Mouse (Mus musculus) erythroblast, embryonic 14.5 days (primary cell): ENCODE results near the gene Gpr157. TPM values are rescaled to one million over a fixed set of nuclear protein-coding genes. Genes with fewer than 3 reads are reported as not detected.

Source experiments
- H3K27me3 ChIP-seq: 2 replicates; pipeline ENCODE4 v1.6.1; 2012; ENCODE audit warnings: inconsistent platforms; ENCODE audit not compliant: control insufficient read depth
- H3K36me3 ChIP-seq: 2 replicates; pipeline ENCODE4 v1.6.1; 2012; ENCODE audit warnings: mild to moderate bottlenecking, inconsistent platforms; ENCODE audit not compliant: control insufficient read depth
- H3K4me1 ChIP-seq: 2 replicates; pipeline ENCODE4 v1.6.1; 2012; ENCODE audit warnings: inconsistent platforms; ENCODE audit not compliant: control insufficient read depth
- H3K4me3 ChIP-seq: replicated peaks from 2 replicates; pipeline ENCODE3; 2012; ENCODE audit warnings: moderate library complexity, mild to moderate bottlenecking, inconsistent platforms
- H3K9me3 ChIP-seq: 2 replicates; pipeline ENCODE4 v1.6.1; 2012; ENCODE audit warnings: low read length, inconsistent platforms, mixed read lengths; ENCODE audit not compliant: control insufficient read depth
- GATA1 ChIP-seq: IDR thresholded peaks from 2 replicates; pipeline ENCODE4 v1.6.1; 2012; ENCODE audit warnings: low read length, inconsistent platforms, mixed read lengths
- TAL1 ChIP-seq: IDR thresholded peaks from 3 replicates; pipeline ENCODE4 v1.6.1; 2012; ENCODE audit warnings: low read length, inconsistent platforms, mixed read lengths
- polyA plus RNA-seq: library from polyadenylated mRNA; stranded (reverse); fragments of >175 nt; gene quantifications from 2 replicates; pipeline ENCODE4 v1.2.3, GENCODE M21; 2012

The Gpr157 gene
- polyA plus RNA-seq, 1 experiment: 0.01 TPM

DNA sequence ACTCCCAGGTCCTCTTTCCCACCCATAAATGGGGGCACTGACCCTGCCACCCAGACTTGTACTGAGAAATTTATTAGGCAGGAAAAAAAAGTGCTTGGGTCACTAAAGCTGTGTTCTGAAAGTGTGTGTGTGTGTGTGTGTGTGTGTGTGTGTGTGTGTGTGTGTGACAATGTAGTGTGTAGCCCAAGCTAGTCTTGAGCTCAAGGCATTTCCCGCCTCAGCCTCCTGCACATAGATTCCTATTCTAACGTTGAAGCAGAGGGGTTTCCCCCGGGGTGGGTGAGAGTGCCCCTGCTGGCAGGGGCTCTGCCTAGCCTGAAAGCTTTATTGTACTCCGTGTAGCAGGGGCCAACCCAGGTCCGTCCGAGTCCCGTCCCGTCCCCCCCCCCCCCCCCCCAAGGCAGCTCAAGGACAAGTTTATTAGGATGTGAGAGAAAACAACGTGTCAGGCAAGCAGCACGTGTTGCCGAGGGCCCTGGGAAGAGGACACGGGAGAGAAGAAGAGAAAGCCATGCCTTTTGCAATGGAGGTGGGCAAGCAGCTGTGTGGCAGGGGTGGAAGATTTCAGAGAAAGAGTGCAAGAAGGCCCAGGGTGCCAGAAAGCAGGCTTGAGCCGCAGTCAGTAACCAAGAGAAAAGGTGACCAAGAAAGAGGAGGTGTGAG lies 37.5 kb upstream of the Gpr157 start:
- TF ChIP-seq TAL1 (no peak), GATA1 (no peak)
- H3K27me3 ChIP-seq: peaks cover 46% of the 10 kb centered on the region
- no peaks in the 10 kb centered on the region for H3K9me3 ChIP-seq
- no peaks in the 10 kb centered on the region for H3K36me3 ChIP-seq
- no peak overlapping the region for H3K4me3 ChIP-seq
- no peaks in the 10 kb centered on the region for H3K4me1 ChIP-seq

DNA sequence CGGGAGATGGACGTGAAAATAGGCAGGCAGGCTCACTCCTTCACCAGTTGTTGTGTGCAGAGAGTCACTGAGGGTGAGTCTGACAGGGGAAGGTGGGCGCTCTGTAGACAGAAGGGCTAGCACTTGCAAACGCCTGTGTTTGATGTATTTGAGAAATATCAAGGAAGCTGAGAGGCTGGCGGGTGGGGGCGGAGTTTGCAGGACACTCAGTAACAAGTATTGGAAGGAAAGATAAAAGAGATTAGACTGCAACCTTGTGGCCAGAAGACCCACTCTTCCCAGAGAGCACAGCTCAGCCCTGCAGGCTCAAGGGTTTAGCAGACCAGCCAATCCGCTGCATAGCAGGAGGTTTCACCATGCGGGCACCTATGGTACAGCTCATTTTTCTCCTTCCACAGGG lies 35.7 kb upstream of the Gpr157 start:
- H3K4me1 ChIP-seq: no peaks in the 10 kb centered on the region

DNA sequence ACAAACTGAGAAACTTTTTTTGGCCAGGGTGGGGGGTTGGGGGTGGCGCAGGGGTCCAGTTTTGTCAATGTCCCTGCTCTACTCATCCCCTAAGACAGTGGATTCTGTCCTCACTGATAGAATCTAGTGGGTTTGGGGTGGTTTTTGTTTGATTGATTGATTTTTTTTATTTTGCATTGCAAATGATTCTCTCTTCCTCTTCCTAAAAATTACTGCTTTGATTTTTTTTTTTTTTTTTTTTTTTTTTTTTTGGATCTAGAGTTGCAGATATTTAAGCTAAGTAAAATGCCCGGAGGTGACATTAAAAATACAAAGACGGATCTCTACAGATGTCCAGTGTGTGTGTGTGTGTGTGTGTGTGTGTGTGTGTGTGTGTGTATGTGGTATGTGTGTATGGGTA lies 34.8 kb upstream of the Gpr157 start:
- Histone ChIP-seq H3K4me3 (no peak overlapping the region), H3K27me3 (peaks cover 41% of the 10 kb centered on the region), H3K4me1 (no peaks in the 10 kb centered on the region), H3K9me3 (no peaks in the 10 kb centered on the region), H3K36me3 (no peaks in the 10 kb centered on the region)
- TF ChIP-seq GATA1 (no peak), TAL1 (no peak)

More for the DNA sequence above, 35.7 kb upstream of the Gpr157 start:
- TF ChIP-seq TAL1 (no peak), GATA1 (no peak)
- Histone ChIP-seq H3K36me3 (no peaks in the 10 kb centered on the region), H3K9me3 (no peaks in the 10 kb centered on the region), H3K27me3 (peaks cover 43% of the 10 kb centered on the region), H3K4me3 (no peak overlapping the region)

DNA sequence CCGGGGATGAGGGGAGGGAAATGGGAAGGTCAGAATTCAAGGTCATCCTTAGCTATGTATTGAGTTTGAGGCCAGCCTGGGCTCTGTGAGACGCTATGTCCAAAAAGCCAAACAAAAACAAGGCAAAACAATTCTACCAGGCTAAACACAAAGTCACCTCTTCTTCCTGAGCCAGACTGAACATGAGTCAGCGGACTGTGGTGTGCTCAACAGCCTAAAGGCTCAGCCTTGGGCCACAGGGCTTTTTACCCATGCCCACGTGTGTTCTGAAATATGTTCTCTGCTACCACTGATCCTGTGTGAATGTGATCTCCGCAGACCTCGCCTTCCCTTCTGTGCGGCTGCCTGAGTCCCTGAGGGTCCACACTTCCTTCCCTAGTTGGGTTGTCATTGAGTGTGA lies 31.0 kb upstream of the Gpr157 start:
- Histone ChIP-seq H3K27me3 (peaks cover 3% of the 10 kb centered on the region), H3K4me3 (no peak overlapping the region), H3K4me1 (no peaks in the 10 kb centered on the region), H3K36me3 (no peaks in the 10 kb centered on the region), H3K9me3 (no peaks in the 10 kb centered on the region)
- TF ChIP-seq TAL1: no peak
- TF ChIP-seq GATA1: no peak

DNA sequence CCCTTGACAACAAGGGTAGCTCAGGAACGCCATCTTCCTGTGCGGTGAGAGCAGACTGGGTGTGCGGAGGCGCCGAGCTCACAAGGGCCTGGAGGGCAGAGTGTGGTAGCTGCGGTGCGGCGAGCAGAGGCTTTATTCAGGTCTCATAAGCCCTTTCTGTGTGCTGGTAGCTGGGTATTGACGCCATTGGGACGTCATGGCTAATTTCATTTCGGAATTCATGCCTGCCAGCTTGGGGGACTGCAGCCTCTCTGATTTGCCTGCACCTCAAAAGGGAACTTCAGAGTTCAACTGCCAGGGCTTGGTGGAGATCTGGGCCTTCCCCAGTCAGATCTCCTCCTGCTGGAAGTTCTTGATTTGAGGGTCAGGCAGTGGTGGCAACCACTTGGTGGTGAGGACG lies 29.4 kb upstream of the Gpr157 start:
- TF ChIP-seq TAL1: no peak
- no peaks in the 10 kb centered on the region for H3K36me3 ChIP-seq
- H3K9me3 ChIP-seq: no peaks in the 10 kb centered on the region
- no peaks in the 10 kb centered on the region for H3K4me1 ChIP-seq
- no peak overlapping the region for H3K4me3 ChIP-seq
- H3K27me3 ChIP-seq: no peaks in the 10 kb centered on the region

DNA sequence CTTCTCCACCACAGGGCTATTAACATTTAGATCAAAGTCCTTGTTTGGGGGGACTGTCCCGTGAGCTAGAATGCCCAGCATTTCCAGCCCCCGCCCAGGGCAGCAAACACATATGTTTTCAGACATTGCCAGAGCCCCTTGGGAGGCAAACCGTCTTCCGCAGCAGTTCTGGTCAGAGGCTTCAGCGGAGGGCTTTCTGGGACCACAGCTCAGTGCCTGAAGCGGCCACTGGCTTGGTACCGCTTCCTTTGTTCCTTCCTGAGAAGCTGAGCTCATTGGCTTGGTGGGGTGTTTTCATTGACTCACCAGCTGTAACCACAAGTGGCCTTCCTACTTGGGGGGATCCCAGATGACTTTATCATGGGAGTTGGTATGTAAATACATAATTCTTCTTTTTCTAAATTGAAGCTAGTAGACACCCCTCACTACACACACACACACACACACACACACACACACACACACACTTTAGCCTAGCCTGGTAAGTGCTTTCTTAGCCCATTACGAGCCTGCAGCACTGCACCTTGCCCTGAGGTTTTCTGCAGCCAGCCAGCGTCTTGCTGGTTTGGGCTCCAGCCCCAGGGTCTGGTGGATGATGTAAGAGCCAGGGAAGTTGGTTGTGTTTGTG lies 27.2 kb upstream of the Gpr157 start:
- H3K9me3 ChIP-seq: no peaks in the 10 kb centered on the region
- no peaks in the 10 kb centered on the region for H3K4me1 ChIP-seq
- no peak for TF ChIP-seq TAL1
- TF ChIP-seq GATA1: no peak
- no peak overlapping the region for H3K4me3 ChIP-seq
- no peaks in the 10 kb centered on the region for H3K36me3 ChIP-seq
- no peaks in the 10 kb centered on the region for H3K27me3 ChIP-seq

DNA sequence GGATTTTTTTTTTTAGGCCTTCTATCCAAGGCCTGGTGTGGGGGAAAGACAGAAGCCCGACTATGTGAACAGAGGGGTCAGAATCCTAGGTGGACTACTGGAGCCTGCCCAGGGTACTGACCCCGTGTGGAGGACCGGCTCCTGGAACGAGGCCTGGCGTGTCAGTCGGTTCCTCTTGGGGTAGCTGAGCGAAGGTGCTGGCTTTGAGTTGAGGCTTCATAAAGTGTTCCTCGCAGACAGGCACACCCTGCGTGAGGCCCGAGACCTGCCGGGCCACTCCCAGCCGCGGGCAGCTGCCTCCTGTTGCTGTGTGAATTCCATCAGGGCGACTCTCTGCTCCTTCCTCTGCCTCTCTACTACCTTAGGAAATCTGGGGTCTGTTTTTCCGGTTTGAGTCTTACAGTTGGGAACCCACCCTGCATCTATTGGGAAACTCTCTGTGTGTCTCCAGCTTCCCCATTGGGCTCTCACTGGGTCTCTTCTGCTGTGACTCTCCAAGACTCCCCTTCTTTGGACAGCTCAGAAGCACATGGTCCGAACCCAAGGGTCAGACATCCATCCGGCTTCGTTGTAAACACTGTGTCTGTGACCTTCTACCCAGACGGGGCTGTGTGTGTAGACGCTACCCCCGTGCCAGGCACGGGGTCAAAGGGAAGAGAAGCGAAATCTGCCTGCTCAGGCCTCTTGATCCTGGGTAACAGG lies 26.5 kb upstream of the Gpr157 start:
- no peaks in the 10 kb centered on the region for H3K9me3 ChIP-seq
- H3K27me3 ChIP-seq: no peaks in the 10 kb centered on the region
- TF ChIP-seq TAL1 (no peak), GATA1 (no peak)
- H3K4me1 ChIP-seq: no peaks in the 10 kb centered on the region
- no peak overlapping the region for H3K4me3 ChIP-seq
- H3K36me3 ChIP-seq: no peaks in the 10 kb centered on the region

DNA sequence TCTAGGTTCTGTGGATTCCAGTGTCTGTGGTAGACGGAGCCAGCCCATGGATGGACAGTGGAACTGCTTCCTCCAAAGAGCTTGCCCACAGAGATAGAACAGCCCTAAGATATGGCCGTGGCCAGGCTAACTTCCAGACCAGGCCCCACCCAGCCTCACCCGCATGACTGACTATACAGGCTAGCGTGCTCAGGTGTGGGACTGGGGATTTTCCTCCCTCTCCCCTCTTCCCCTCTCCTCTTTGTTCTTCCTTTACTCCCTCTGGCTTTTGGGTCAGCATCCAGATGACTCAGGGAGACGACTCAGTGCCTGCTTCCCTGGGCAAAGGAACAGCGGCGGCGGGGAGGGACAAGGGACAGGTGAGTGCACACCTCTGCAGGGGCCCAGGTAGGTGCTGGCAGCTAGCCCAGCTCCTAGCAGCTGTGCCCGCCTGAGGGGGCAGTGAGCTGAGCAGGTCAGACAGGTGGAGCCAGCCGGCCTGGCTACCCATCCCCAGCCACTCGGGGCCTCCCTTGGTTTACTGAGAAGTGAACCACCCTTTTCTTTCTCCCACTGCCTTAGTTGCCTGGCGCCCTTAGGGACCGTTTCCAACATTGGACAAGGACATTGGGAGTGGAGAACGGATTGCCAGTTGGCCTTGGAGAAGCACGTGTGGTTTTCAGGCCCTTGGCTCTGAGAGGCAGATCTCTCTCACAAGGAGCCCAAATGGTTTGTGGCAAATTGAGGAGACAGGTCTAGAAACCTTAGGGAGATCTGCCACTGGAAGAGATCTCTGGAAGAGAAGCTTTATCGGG lies 25.5 kb upstream of the Gpr157 start:
- no peak overlapping the region for H3K4me3 ChIP-seq
- no peak for TF ChIP-seq GATA1
- TF ChIP-seq TAL1: no peak
- H3K36me3 ChIP-seq: no peaks in the 10 kb centered on the region
- no peaks in the 10 kb centered on the region for H3K4me1 ChIP-seq
- H3K27me3 ChIP-seq: no peaks in the 10 kb centered on the region
- no peaks in the 10 kb centered on the region for H3K9me3 ChIP-seq

DNA sequence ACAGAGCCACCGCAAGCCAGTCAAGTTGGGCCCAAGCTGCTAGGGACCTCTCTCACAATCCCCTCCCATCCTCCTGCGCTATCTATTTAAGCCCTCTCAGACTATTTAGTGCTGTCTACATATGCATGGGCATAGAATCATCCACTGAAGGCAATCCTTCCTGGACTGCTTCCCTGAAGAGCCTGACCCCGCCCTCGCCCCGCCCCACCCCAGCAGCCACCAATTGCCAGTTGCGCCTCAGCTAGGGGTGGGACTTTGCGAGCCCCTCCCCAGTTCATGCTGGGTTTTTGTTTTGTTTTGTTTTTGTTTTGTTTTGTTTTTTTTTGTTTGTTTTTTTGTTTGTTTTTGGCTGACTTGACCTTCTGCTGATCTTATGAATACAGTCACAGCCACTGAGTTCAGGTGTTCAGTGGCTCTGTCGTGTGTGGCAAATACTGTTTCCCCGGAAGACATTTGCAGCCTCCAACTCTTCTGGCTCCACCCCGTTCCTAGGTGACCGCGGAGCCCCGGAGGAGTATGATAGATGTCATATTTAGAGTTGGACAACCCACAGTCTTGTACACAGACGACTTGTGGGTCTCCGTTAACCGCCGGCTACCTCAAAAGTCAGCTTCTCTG lies 20.4 kb upstream of the Gpr157 start:
- peak overlapping the region; percentile 38 for H3K4me3 ChIP-seq

More for the DNA sequence above, 20.4 kb upstream of the Gpr157 start:
- no peaks in the 10 kb centered on the region for H3K27me3 ChIP-seq
- H3K4me1 ChIP-seq: no peaks in the 10 kb centered on the region
- TF ChIP-seq TAL1: no peak
- no peak for TF ChIP-seq GATA1
- H3K36me3 ChIP-seq: no peaks in the 10 kb centered on the region
- H3K9me3 ChIP-seq: no peaks in the 10 kb centered on the region
